Mouse (Mus musculus): ENCODE results near the gene Glb1l.

The Glb1l gene

DNA sequence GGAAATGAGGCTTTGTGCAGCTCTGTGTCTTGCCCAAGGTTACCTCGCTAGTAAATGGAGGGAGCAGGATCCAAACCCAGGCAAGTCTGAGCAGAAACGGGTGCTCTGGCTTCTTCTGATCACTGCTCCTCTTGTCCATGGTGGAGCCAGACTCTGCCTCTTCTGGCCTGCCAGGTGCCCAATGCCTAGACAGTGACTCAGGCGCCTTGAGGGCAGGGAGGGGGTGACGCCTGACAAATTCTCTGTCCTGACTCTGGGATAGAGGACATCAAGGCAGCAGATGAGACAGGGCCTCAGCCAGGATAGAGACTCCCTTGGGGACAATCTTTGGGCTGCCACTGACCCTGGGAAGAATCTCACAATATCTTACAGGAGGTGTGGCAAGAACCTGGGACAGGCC is 20.6 kb upstream of the Glb1l start:
- no peak for DNase-seq (ENCODE audit: low read depth, low spot score)

DNA sequence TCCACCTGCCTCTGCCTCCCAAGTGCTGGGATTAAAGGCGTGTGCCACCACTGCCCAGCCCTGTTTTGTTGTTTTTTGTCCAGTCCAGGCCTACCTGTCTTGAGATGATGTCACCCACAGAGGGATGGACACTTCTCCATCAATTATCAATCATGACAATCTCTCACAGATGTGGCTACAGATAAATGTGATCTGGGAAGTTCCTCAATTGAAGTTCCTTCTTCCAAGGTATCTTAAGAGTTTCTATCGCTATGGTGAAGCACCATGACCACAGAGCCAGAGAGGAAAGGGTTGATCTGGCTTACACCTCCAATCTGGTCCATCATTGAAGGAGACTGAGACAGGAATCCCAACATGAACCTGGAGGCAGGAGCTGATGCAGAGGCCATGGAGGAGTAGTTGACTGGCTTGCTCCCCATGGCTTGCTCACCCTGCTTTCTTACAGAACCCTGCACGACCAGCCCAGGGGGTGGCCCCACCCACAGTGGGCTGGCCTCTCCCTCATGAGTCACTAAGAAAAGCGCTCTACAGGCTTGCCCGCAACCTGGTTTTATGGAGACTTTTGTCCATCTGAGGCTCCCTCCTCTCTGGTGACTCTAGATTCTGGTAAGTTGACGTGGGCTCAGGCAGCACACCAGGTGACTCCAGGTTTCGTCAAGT is 19.9 kb upstream of the Glb1l start:
- no peak for DNase-seq (ENCODE audit: low read depth, low spot score)

DNA sequence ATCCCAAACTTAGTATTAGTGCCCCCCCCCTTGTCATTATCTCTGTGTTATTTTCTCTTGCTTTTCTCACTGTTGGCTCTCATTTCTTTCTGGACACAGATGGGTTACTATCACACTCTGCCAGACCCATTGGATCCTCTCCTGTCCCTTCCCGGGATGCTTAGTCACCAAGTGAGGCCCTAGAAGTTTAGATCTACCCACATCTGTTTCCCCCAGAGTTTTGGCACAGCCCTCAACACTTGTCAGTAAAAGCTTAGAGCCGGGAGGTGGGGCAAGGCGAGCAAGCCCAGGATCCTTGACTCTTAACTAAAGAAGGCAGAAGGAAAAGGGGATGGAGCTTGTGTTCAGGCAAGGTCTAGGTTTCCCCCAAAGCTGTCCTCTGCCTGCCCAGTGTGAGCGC is 18.5 kb upstream of the Glb1l start:
- DNase-seq (ENCODE audit: low read depth, low spot score), result no peak

DNA sequence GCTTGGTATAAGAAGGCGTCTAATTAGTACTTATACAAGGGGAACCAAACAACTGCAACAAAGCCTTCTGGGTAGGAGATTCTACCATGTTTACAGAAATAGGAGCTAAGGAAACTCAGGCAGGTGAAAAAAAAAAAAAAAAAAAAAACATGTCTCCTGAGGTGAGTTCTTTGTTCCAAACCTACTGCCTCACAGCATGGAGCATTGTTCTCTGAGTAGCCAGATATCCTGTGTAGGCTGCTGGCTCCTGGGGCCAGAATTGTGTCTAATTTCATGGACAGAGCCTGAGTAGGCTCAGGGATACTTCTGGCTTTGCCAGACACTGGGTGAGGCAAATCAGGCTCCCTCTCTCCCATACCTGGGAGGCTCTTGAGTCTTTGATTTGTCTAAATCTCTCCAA is 17.0 kb upstream of the Glb1l start:
- DNase-seq (ENCODE audit: low read depth, low spot score), result peak; percentile 92

DNA sequence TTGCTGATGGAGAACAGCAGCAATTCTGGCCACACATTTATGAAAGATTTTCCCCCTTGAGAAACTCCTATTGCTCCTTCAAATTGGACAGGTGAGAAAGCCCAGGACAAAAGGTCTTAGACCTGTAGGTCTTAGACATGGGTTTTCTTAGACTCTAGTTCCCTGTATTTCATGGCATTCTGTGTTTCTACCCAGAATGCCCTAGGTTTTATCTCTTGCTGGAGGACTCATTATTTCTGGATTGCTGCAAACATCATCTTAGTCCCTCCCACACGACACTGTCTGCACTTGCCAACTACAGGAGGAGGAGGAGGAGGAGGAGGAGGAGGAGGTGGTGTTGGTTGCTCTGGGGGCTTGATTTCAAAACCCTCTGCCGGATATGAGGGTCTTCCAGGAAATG is 15.5 kb upstream of the Glb1l start:
- DNase-seq (ENCODE audit: low read depth, low spot score), result no peak

DNA sequence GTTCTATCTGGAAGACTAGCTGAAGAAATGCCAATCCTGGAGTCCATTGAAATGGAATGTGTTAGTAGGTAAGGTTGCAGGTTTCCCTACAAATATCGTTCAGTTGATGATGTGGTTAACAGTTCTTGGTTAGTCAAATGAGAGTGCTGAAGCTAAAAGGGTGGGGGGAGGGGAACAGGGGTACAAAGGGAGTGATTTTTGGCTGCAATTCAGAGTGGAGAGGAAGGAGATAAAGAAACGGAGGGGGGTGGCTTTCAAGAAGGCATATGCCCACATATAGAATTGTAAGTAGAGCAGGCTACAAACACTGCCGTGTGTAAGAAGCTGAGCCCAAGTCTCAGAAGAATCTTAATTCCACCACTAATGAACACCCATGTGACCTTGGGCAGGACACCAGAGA is 14.9 kb upstream of the Glb1l start:
- no peak for DNase-seq (ENCODE audit: low read depth, low spot score)

DNA sequence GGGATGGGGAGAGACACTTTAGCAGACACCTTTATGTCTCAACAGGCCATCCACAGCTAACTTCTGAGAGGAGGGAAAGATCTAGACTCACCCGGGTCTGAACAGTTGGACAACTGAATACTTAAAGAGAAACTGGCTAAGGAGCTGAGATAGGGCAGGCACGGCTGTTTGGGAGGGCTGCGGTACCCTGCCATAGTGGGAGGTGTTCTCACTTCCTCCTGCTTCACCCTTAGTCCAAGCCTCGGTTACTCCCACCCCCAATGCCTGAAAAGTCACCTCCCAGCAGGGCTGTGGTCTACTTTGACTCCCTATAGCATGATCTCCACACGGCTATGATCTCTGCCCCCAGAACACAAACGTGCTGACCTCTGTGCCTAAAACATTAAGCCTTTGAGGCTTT is 12.9 kb upstream of the Glb1l start:
- DNase-seq (ENCODE audit: low read depth, low spot score), result no peak

DNA sequence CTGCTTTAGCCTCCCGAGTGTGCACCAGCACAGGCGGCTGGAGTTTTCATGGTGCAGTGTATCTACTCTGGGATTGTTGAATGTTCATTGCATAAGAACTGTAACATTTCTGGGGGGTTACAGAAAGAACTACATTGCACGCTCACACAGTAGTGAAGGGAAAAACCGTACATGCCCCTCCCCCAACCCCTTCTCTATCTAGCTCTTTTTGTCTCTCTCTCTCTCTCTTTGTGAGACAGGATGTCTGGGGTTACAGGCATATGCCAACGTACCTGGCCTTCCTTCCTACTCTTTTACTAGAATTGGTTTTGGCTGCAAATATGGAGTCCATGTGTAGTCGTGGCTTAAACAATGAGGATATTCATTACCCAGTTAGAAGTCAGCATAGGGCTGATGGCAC is 12.3 kb upstream of the Glb1l start:
- no peak for DNase-seq (ENCODE audit: low read depth, low spot score)

DNA sequence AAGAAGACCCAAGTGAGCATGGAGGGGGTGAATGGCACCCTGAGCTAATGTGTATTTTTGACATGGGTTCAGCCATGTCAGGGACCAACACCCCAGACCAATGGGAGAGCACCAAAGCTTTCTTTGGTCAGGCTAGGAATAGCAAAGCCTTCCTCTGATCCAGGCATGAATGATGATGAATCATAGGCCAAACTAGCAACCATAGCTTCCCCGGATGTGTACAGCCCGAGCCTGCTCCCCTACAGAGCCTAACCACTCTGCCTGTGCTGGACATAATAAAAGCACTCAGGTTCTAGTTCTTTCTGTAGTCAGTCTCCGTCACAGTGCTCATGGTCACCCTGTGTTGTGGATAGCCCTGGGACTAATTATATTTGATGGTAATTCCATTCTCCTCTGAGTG is 10.9 kb upstream of the Glb1l start:
- peak; percentile 57 for DNase-seq (ENCODE audit: low read depth, low spot score)

DNA sequence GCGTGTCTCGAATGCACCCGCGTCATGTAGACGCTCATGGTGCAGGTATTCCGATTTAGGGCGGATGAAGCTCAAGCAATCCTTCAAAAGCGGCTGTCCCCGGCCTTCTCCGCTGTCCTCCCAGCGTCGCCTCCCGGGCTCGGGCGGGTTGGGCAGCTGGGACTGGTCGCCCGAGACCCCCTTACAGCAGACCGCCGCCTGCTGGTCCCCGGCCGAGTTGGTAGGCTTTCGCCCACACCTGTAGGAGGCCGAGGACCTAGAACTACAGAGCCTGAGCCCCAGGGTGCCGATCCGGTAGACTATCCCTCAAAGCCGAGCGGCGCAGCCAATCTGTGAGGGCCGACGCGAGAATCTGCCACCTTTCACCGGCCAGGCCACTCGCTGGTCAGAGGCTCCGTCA is 8.9 kb upstream of the Glb1l start, which contains the start of gene Tuba4a:
Gene Tuba4a (minus strand): TSS at position 335 of the 400 bp plus-strand sequence.
- no peak for DNase-seq (ENCODE audit: low read depth, low spot score)

DNA sequence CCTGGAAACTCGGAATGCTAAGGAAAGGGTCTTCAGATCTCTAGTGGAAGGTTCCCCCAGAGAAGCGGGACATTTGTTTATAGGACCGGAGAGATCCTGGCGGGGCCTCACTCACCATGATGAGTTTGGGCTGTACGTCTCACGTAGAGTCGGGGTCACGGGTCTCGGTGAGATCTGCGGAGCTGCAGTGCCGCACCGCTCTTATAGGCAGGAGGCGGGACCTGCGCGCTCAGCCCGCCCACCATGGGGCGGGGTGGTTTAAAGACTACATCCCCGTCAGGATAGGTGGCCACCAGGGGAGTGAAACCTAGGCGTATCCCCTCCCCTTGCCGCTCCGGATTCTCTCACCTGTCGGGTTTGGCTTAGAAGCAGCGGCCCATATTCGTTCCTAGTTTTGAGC is 8.5 kb upstream of the Glb1l start:
- peak; percentile 93 for DNase-seq (ENCODE audit: low read depth, low spot score)

DNA sequence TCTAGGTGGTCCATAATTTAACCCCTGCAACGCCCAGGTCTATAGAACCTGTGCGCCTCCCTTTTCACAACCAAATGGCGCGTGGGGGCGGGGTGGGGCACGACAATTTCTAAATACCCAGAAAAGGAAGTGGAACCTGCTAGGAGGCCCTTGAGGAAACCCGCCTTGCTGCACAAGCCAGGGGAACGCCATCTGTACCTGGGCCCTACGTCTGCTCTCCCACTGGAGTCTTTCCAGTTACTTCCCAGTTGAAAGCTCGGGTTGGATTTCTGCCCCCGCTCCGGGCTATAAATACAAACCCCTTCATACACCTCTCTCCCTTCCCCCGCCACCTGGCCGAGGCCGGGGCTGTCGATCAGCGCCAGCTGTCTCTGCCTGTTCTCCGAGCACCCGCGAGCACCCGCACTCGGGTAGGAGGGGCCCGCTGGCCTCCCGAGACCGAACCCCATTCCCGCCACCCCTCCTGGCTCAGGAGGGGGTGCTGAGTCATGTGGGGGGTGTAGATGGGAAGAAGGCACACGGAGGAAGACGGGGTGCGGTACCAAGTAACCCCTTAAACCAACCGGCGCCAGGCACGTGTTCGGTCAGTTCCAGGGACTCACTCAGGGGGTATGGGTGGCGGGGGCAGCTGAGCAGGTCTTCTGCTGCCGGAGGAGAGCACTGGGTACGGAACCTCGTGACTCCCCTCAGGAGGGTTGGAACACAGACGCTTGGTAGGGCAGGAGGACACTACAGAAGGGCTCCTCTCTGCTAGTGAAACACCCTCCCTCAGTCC is 7.8 kb upstream of the Glb1l start:
- DNase-seq (ENCODE audit: low read depth, low spot score), result peak; percentile 46

DNA sequence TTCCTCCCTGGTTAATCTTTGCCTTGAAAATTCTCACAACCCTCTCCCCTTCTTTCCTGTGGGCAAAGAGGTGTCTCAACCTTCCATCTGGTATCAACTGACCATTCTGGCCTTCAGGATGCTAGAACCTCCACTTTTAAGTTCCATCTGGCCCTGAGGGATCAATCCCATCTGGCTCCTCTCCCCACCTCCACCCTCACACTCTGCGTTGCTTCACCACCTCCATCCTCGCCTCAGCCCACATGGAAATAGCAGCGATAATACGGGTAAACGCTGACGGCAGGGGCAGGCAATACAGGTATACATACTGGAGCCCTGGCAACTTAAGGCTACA is 7.2 kb upstream of the Glb1l start:
- DNase-seq (ENCODE audit: low read depth, low spot score), result no peak

DNA sequence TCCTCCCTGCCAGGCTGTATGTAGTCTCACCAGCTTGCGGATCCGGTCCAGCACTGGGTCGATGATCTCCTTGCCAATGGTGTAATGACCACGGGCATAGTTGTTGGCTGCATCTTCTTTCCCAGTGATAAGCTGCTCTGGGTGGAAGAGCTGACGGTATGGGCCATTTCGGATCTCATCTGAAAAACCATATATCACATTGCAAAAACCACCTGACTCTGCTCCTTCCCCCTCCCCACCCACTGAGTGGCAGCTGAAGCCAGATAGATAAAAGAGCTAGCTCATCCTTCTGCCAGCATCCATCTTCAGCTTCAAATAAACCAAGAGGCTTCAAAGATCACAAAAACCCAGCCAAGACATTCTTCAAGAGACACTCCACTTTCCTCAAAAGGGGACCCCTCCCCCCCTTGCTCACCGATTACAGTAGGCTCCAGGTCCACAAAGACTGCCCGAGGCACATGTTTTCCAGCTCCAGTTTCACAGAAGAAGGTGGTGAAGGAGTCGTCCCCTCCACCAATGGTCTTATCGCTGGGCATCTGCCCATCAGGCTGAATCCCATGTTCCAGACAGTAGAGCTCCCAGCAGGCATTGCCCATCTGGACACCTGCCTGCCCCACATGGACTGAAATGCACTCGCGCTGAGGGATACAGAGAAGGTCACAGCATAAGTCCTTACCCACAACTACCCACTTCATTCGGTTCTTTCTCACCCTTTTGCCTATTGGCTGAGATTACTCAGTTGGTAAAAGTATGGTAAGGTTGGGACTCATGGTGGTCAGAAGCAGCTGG is 6.4 kb upstream of the Glb1l start:
- no peak for DNase-seq (ENCODE audit: low read depth, low spot score)

DNA sequence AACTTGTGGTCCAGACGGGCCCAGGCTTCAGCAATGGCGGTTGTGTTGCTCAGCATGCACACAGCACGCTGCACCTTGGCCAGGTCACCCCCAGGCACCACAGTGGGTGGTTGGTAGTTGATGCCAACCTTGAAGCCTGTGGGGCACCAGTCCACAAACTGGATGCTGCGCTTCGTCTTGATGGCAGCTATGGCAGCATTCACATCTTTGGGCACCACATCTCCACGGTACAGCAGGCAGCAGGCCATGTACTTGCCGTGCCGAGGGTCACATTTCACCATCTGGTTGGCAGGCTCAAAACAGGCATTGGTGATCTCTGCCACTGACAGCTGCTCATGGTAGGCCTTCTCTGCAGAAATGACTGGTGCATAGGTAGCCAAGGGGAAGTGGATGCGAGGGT is 5.2 kb upstream of the Glb1l start:
- DNase-seq (ENCODE audit: low read depth, low spot score), result no peak

DNA sequence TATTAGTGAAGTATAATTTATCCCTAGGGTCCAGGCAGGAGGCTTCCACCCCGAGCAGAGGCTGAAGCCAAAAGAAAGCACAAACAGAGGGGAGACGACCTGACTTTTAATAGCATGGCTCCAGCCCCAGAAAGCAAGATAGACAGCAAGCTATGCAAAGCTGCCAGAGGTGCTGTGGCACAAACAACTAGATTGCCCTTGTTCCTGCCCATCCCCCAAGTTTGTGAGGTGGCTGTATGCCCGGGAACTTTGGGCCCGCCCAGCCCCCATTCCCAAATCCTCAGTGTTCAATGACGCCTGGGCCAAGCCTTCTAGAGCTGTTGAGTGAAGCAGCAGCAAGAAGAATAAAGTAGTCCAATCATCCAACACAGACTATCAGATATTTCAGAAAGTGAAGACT is 4.3 kb upstream of the Glb1l start:
- DNase-seq (ENCODE audit: low read depth, low spot score), result no peak

DNA sequence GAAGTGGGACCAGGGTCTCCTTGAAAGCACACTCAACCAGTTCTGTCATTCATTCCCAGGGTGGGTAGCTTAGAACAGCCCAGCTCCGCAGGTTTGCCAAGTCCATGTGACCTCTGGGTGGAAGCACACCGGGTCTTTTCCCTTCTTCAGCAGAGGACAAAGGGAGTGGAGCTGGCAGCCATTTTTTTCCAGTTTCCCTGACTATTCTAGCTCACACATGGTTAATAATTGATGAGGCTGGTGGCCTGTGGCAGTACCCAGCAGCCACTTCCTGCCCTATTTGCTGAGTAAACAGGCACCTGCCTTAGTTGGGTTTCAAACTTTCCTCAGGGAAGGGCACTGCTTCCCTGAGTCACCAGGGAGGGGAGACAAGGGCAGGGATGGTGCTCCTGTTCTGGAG is 3.8 kb upstream of the Glb1l start:
- DNase-seq (ENCODE audit: low read depth, low spot score), result peak; percentile 58

DNA sequence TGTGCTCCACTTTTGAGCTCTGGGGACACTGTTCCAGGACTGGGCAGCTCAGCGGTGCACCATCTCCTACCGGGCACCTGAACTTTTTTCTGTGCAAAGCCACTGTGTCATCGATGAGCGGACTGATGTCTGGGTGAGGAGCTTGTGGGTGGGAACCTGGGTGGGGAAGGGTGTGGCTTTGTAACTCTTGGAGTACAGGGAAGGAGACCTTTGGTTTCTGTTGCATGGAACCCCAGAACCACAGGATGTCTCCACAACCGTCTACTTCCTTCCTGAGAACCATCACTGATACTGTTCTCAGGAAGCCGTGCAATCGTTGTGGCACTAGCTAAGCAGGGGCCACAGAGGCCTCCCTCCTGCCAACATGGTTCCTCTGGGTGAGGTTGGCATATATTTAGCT is 2.5 kb upstream of the Glb1l start:
- DNase-seq (ENCODE audit: low read depth, low spot score), result no peak

DNA sequence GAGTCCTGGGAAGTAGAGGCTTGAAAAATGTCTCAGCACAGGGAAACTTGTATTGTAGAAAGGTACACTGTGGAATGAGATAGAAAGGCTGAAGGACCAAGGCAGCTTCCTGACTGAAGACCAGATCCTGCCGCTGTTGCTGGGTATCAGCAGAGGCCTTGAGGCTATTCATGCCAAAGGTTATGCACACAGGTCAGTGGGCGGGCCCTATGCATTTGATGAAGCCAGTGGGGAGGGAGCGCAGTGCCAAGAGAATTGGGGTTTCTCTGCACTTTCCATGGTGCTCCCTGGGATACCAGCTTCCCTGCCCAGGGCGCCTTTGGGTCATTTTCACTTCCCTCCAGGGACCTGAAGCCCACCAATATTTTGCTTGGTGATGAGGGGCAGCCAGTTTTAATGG is 1.9 kb upstream of the Glb1l start:
- no peak for DNase-seq (ENCODE audit: low read depth, low spot score)

DNA sequence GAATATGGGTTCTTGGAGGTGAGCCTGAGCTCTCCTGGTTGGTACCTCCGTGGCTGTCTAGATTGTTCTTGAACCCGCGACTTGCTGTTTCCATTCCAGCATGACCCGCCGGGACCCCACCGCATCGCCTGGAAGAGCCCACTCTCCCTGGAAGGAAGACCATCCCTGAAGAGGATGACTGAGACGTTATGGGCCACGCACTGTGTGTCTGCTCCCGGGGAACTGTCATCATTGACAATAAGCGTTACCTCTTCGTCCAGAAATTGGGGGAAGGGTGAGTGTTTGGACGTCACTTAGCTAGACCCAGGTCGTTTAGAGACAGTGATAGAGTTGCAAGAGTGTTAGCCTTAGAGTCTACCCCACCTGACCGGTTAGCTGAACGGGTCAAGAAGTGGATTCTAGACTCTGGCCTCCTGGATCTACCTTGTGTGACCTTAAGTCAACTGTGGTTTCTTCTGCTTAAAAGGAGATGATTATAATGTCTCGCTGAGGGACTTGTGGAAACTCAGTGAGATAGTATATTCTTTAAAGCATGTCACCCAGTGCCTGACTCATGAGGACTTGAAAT is 612 bp upstream of the Glb1l start:
- no peak for DNase-seq (ENCODE audit: low read depth, low spot score)

DNA sequence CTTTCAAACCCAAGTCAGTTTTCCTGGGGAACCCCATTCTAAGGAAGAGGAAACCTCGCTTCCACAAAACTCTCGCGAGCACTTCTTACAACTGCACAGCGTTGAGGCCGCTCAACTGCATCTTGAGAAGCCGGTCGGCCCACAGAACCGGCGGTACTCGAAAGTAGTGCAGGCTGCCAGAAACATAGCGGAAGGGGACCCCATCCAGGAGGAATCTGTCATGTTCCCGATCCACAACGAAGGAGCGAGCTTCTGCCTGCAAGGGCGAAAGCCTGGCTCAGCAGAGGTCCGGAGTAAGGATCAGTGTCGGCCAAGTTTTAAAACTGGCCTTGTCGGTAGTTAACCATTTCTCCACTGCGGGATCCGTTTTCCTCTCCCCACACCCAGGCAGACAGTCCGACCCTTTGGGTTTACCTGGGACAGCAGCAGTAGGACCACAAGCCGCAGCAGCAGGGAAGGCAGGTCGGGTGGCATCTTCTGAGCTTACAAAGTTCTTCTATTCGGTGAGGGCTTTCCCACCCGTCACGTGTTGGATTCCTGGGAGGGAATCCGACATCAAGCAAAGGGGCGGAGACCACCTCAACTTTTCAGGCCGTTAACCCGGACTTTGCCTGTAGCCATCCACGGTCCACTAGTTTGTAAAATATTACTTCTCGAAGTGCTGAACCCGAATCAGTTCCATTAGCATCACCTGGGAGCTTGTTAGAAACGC is 1.5 kb downstream of the Glb1l start:
- DNase-seq (ENCODE audit: low read depth, low spot score), result peak; percentile 82

DNA sequence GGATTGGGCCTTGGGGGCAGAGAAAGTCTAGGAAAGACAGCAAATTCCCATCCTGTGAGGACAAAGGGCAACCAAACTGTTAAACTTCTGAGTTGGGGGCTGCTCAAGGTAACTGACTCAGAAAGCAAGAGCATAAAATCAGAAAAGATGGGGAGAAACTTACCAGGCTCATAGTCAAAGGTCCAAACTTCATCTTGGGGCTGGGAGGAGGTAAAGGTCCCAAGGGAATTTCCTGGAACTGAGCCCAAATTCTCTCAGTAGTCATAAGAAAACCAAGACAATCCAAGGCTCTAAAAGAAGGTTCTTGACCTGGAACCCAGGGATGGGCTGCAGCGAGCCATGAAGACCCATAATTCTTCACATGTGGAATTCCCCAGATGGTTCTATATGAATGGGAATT is 9.4 kb downstream of the Glb1l start:
- no peak for DNase-seq (ENCODE audit: low read depth, low spot score)

All from R1 (cell line).